Comparison of ENCODE assay signal across 8 mouse cellular contexts in the genomic region with DNA sequence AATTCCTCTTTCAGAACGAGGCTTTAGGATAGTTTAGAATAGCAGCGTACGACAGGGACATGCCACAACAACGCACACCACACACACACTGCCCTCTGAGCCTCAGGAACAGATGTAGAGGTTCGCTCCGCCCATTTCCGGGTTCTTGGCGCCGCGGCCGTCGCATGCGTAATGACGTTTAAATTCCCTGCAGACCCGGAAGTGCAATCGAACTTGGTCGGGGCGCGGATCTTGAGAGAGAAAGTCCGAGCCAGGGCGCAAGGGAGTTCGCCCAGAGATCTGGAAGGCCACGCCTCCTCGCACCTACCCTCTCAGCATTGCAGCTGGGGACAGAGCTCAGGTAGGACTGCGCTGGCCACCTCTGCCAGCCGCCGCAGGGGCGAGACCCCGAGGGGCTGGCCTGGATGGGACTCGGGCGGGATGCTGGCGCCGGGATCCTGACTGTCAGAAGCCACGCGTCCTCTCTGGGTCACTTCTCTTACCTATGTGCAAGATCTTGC. TPM values are rescaled to one million over a fixed set of nuclear protein-coding genes. Genes with fewer than 3 reads are reported as not detected.
DNase-seq lines count a peak whose midpoint lies in the region; ATAC-seq and TF ChIP-seq lines count a peak whose summit lies in the region.

No protein-coding gene starts in this region.

- peak overlapping the region; percentile 89 for H3K9ac ChIP-seq in embryonic facial prominence, embryonic 13.5 days
- peak overlapping the region; percentile 86 for H3K9ac ChIP-seq in limb, embryonic 12.5 days (replicated peaks)
- peak overlapping the region; percentile 69 for H3K9ac ChIP-seq in midbrain, embryonic 15.5 days

- no peaks in the 10 kb centered on the region for H3K9me3 ChIP-seq in embryonic facial prominence, embryonic 13.5 days
- H3K9me3 ChIP-seq in limb, embryonic 12.5 days = no peaks in the 10 kb centered on the region
- no peaks in the 10 kb centered on the region for H3K9me3 ChIP-seq in midbrain, embryonic 15.5 days

- peaks cover 11% of the 10 kb centered on the region for H3K4me1 ChIP-seq in embryonic facial prominence, embryonic 13.5 days
- H3K4me1 ChIP-seq in kidney, adult 2 months (ENCODE audit: control insufficient read depth, insufficient read depth, low read length) = no peaks in the 10 kb centered on the region
- H3K4me1 ChIP-seq in limb, embryonic 12.5 days (replicated peaks) = peaks cover 10% of the 10 kb centered on the region
- H3K4me1 ChIP-seq in midbrain, embryonic 15.5 days = peaks cover 14% of the 10 kb centered on the region
- H3K4me1 ChIP-seq in spleen, adult 2 months (ENCODE audit: control insufficient read depth, insufficient read depth, insufficient read length) = 0 out of 2 replicates have a peak, but pooled peaks cover 2% of the 10 kb centered on the region

- no peaks in the 10 kb centered on the region for H3K36me3 ChIP-seq in embryonic facial prominence, embryonic 13.5 days
- no peaks in the 10 kb centered on the region for H3K36me3 ChIP-seq in kidney, adult 2 months (ENCODE audit: control insufficient read depth, insufficient read depth, low read length)
- H3K36me3 ChIP-seq in limb, embryonic 12.5 days = no peaks in the 10 kb centered on the region
- no peaks in the 10 kb centered on the region for H3K36me3 ChIP-seq in midbrain, embryonic 15.5 days (replicated peaks)
- H3K36me3 ChIP-seq in spleen, adult 2 months (ENCODE audit: control insufficient read depth, insufficient read depth, low read length) = no peaks in the 10 kb centered on the region

- H3K4me2 ChIP-seq in embryonic facial prominence, embryonic 13.5 days = peak overlapping the region; percentile 77
- peak overlapping the region; percentile 76 for H3K4me2 ChIP-seq in limb, embryonic 12.5 days
- peak overlapping the region; percentile 75 for H3K4me2 ChIP-seq in midbrain, embryonic 15.5 days

- peak; percentile 40 for TF ChIP-seq POLR2A in kidney, adult 2 months (IDR thresholded peaks at IDR 0.05; ENCODE audit: low read depth, low read length)
- peak; percentile 62; the same call in 1 of the 2 replicates for TF ChIP-seq POLR2A in spleen, adult 2 months (IDR thresholded peaks at IDR 0.05; ENCODE audit: low read depth, low read length)

- peak overlapping the region; percentile 98 for H3K4me3 ChIP-seq in embryonic facial prominence, embryonic 13.5 days
- peak overlapping the region; percentile 84 for H3K4me3 ChIP-seq in kidney, adult 2 months (ENCODE audit: insufficient read depth, low read depth, low read length)
- H3K4me3 ChIP-seq in limb, embryonic 12.5 days (replicated peaks) = peak overlapping the region; percentile 93
- peak overlapping the region; percentile 78 for H3K4me3 ChIP-seq in midbrain, embryonic 15.5 days
- peak overlapping the region; percentile 77 for H3K4me3 ChIP-seq in spleen, adult 2 months (ENCODE audit: extremely low read depth, insufficient read depth, insufficient read length)

- peak; percentile 95 for ATAC-seq in embryonic facial prominence, embryonic 13.5 days (ENCODE audit: insufficient number of reproducible peaks, insufficient read depth, low FRiP score, low TSS enrichment, low read depth)
- peak; percentile 97 for ATAC-seq in limb, embryonic 12.5 days (ENCODE audit: insufficient number of reproducible peaks, insufficient read depth, low FRiP score, low TSS enrichment, low read depth)
- ATAC-seq in midbrain, embryonic 15.5 days (replicated peaks) = peak; percentile 99

- no peak overlapping the region for H3K27ac ChIP-seq in embryonic facial prominence, embryonic 13.5 days
- no peak overlapping the region; the same call in 1 of the 2 replicates for H3K27ac ChIP-seq in kidney, adult 2 months (ENCODE audit: insufficient read depth, low read depth, low read length)
- no peak overlapping the region for H3K27ac ChIP-seq in limb, embryonic 12.5 days
- H3K27ac ChIP-seq in midbrain, embryonic 15.5 days = peak overlapping the region; percentile 43
- peak overlapping the region; percentile 40; the same call in 1 of the 2 replicates for H3K27ac ChIP-seq in spleen, adult 2 months (ENCODE audit: insufficient read depth, low read length)

- no peak for TF ChIP-seq CTCF in kidney, adult 2 months (conservative IDR thresholded peaks at IDR 0.05; ENCODE audit: insufficient read depth, insufficient read length, low read depth, low read length)
- TF ChIP-seq CTCF in spleen, adult 2 months (IDR thresholded peaks at IDR 0.05; ENCODE audit: extremely low read depth, insufficient read depth, insufficient read length, insufficient replicate concordance) = no peak

- H3K27me3 ChIP-seq in embryonic facial prominence, embryonic 13.5 days = no peaks in the 10 kb centered on the region
- H3K27me3 ChIP-seq in kidney, adult 2 months (replicated peaks; ENCODE audit: control insufficient read depth, insufficient read depth, low read length) = no peaks in the 10 kb centered on the region
- no peaks in the 10 kb centered on the region for H3K27me3 ChIP-seq in limb, embryonic 12.5 days
- no peaks in the 10 kb centered on the region for H3K27me3 ChIP-seq in midbrain, embryonic 15.5 days (replicated peaks)
- H3K27me3 ChIP-seq in spleen, adult 2 months (ENCODE audit: control insufficient read depth, insufficient read depth, low read length) = no peaks in the 10 kb centered on the region

- peak; percentile 92 for DNase-seq in 3134 (ENCODE audit: extremely low read depth, insufficient read length, low spot score)
- DNase-seq in adrenal gland, postnatal 36 days = peak; percentile 92 to 93
- DNase-seq in heart, adult 18-20 months = peak; percentile 95
- peak; percentile 96 for DNase-seq in kidney, adult 2 months
- peak; percentile 81 to 92 for DNase-seq in spleen, adult 2 months (ENCODE audit: low read depth in 1 of 2, low spot score in 2 of 2)

- WGBS in embryonic facial prominence, embryonic 13.5 days = under 1% methylated on average over 35 of the region's 35 CpGs
- whole genome bisulfite sequencing in kidney, adult 2 months = under 1% methylated on average over 35 of the region's 35 CpGs
- under 1% methylated on average over 35 of the region's 35 CpGs for WGBS in limb, embryonic 12.5 days
- under 1% methylated on average over 35 of the region's 35 CpGs for WGBS in midbrain, embryonic 15.5 days
- WGBS in spleen, adult 2 months = under 1% methylated on average over 35 of the region's 35 CpGs

RNA-seq across cellular contexts. Expression of a gene that starts 6.7 kb away (rescaled TPM):
- 10 to 100 TPM; 24.3 to 27.9 TPM for total RNA-seq in adrenal gland, postnatal 36 days (2021)
- 39.7 and 39.8 TPM in 2 replicates for polyA plus RNA-seq in embryonic facial prominence, embryonic 13.5 days (2015; fragmentation: Nextera tagmentation; extraction: Ambion mirVana)
- total RNA-seq in heart, adult 18-20 months (2021) = 10 to 100 TPM; 11.1 to 11.3 TPM
- 4.9 and 5.3 TPM in 2 replicates for polyA plus RNA-seq in kidney, adult 2 months (2012; rRNA removed)
- polyA plus RNA-seq in limb, embryonic 12.5 days (2016; fragmentation: Nextera tagmentation; extraction: Ambion mirVana) = 27.0 and 29.7 TPM in 2 replicates
- 43.8 and 45.3 TPM in 2 replicates for polyA plus RNA-seq in midbrain, embryonic 15.5 days (2015; fragmentation: Nextera tagmentation; extraction: Ambion mirVana)
- polyA plus RNA-seq in spleen, adult 2 months (2012; rRNA removed) = 7.1 and 10.5 TPM in 2 replicates

Comparison
In these comparisons a context has a peak if more than half of its experiments do, and no peak if none do; other contexts are left out.
1. H3K27ac ChIP-seq: peak in midbrain, embryonic 15.5 days (single experiment) and spleen, adult 2 months (single experiment); none in embryonic facial prominence, embryonic 13.5 days (single experiment), kidney, adult 2 months (single experiment) and limb, embryonic 12.5 days (single experiment).
2. Peak in every context shown above with its lines, with median percentiles within 50 percentile points of each other: DNase-seq, ATAC-seq, H3K4me2 ChIP-seq, H3K4me3 ChIP-seq and H3K9ac ChIP-seq.